Mouse (Mus musculus): ENCODE data around the gene Zfp687. TPM values are rescaled to one million over a fixed set of nuclear protein-coding genes. Genes with fewer than 3 reads are reported as not detected.
A peak's percentile ranks its signal among the peaks of the same experiment; 100 is the strongest.

Zfp687 gene
- total RNA-seq, 2 experiments from 2014 or later, result 23.1 to 25.9 TPM

DNA sequence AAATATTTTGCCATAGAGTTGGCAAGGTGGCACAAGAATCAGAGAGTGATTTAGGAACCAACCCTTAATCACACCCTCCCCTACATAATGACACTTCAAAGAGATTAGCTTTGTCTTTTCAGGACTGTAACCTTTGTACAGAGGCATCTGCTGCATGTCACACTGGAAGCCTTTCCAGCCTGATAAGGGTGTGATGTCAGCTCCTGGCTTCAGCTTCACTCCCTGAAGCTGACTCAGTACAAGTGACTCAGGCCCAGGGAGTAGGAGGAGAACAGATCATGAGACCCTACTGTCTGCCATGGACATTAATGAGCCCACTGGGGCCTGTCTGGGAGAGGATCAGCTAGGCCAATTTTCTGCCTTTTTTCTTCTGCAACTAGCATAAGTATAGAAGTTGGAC, 27.7 kb downstream of the Zfp687 start:
- intact Hi-C loops (cut with DNase I), result no loop called here
- DNase-seq (ENCODE audit: extremely low spot score in 1 of 2, low spot score in 2 of 2), result no peak
- H3K4me3 ChIP-seq, result no peak overlapping the region
- TF ChIP-seq CTCF (IDR thresholded peaks at IDR 0.05), result no peak
- H3K27ac ChIP-seq, result no peak overlapping the region; the same call in 1 of the 2 replicates

DNA sequence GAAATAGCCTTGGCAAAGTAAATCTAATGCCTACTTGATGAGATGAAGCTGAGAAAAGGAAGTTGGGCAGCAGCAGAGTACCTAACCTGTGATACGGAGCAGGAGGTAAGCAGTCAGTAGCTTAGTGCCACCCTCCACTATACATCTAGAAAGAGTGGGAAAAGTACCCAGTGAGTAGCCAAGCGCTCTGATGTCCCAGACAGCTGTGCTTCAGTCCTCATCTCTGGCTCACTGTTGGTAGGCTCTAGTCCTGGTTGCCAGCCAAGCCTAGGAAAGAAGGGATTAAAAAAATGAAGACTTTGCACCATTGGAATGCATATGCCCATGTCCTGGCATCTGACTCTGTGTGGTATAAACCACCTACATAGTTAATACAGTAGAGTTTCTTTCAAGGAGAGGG, 29.7 kb downstream of the Zfp687 start:
- TF ChIP-seq CTCF (IDR thresholded peaks at IDR 0.05), result no peak
- H3K4me3 ChIP-seq, result no peak overlapping the region
- DNase-seq (ENCODE audit: extremely low spot score in 1 of 2, low spot score in 2 of 2), result no peak
- H3K27ac ChIP-seq, result no peak overlapping the region
- intact Hi-C loops (cut with DNase I), result no loop called here

DNA sequence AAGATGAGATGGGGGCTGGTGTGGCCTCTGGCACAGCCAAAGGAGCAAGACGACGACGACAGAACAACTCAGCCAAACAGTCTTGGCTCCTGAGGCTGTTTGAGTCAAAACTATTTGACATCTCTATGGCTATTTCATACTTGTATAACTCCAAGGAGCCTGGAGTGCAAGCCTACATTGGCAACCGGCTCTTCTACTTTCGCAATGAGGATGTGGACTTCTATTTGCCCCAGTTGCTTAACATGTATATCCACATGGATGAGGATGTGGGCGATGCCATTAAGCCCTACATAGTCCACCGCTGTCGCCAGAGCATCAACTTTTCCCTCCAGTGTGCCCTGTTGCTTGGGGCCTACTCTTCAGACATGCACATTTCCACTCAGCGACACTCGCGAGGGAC, 30.9 kb downstream of the Zfp687 start:
- DNase-seq (ENCODE audit: extremely low spot score in 1 of 2, low spot score in 2 of 2), result no peak
- no peak for TF ChIP-seq CTCF (IDR thresholded peaks at IDR 0.05)
- H3K27ac ChIP-seq, result no peak overlapping the region
- H3K4me3 ChIP-seq, result no peak overlapping the region
- intact Hi-C loops (cut with DNase I), result no loop called here

DNA sequence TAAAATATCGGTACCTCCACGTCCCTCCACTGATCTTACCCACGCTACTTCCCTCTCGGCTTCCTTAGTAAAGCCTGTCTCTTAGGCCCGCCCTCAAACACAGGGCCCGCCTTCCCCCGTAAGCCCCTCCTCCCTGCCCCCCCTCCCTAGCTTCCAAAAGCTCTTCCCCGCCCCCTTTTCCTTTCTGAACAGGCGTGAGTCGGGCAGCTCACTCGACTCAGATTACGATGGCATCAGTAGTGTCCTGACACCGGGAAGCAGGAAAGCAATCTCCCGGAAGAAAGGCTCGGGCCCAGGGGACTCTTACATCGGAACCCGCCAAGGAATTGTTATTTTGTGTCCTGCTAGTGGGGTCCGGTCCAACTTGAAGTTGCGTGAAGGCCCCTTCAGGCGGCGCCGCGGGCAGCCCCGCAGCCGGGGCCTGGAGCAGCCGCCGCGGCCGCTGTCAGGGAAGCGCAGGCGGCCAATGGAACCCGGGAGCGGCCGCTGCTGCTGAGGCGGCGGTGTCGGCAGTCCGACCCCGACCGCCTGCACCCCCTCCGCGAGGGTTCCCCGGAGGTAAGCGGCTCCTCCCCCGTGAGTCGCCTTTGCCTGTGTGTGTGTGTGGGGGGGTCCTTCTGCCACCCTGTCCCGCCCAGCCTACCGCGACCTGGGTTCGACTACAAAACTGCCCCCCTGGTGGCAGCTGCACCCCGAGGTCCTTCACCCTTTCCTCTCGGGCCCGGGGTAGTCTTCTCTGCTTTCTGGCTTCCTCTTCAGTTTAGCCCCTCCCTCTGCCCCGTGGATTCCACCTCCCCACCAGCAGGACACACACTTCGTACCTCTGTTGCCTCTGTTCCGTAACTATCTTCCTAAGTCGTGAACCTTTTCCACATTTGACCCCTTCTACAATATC, 40.5 kb downstream of the Zfp687 start, which contains the start of gene Pi4kb:
Gene Pi4kb (plus strand): TSS at position 204 of the 895 bp plus-strand sequence.
- intact Hi-C loops (cut with DNase I), result loop anchor here (1.0 to 2.0 kb wide), 2 partner anchors 20 to 22 kb away; partner anchors contain the start of gene Rfx5
- peak within 1 kb of the TSS; percentile 99 for H3K27ac ChIP-seq
- DNase-seq (ENCODE audit: extremely low spot score in 1 of 2, low spot score in 2 of 2), result peak; percentile 74 to 80
- peak within 1 kb of the TSS; percentile 88 for H3K4me3 ChIP-seq
- TF ChIP-seq CTCF (IDR thresholded peaks at IDR 0.05), result peak; percentile 19

DNA sequence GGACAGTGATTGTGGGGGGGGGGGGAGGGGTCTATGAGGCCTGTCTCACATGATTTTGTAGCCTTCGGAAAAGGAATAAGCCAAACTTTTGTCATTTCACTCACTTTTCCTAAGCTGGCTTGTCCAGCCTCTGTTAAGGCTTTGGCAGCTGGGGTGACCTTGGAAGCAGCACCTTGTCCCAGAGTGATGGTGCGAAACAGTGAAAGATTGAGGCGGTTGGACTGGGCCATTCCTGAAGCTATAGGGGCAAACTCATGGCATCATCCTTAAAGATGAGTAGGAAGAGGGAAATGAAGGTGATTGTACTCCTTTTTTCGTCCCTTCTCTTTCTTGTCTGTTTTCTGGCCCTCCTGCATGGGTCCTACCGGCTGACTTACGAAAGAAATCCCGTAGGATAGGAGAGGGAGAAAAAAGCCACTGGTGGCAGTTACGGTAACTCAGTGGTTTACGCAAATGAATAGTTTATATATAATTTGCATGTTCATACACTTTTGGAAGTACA, 41.2 kb downstream of the Zfp687 start:
- intact Hi-C loops (cut with DNase I), result loop anchor here (1.0 to 2.0 kb wide), 2 partner anchors 20 to 23 kb away; partner anchors contain the start of gene Rfx5
- TF ChIP-seq CTCF (IDR thresholded peaks at IDR 0.05), result no peak
- Histone ChIP-seq H3K4me3 (peak overlapping the region; percentile 88), H3K27ac (peak overlapping the region; percentile 69)
- no peak for DNase-seq (ENCODE audit: extremely low spot score in 1 of 2, low spot score in 2 of 2)

DNA sequence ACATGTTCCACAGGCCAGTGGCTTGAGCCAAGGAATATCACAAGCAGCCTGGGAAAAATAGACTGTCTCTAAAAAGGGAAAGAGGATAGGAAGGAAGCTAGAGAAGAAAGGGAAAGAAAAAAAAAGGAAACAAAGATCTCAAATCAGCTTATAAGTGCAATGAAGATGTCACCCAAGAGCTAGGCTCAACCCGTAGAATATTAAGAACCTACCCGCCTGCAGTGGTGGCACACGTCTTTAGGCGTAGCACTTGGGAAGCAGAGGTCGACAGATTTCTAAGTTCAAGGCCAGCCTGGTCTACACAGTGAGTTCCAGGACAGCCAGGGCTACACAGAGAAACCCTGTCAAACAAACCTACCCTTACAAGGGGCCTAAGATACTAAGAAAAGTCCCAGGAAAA, 41.6 kb downstream of the Zfp687 start:
- Histone ChIP-seq H3K4me3 (no peak overlapping the region), H3K27ac (no peak overlapping the region)
- intact Hi-C loops (cut with DNase I), result loop anchor here (1.0 to 2.0 kb wide), 2 partner anchors 19 to 23 kb away; partner anchors contain the start of gene Rfx5
- no peak for TF ChIP-seq CTCF (IDR thresholded peaks at IDR 0.05)
- DNase-seq (ENCODE audit: extremely low spot score in 1 of 2, low spot score in 2 of 2), result no peak

DNA sequence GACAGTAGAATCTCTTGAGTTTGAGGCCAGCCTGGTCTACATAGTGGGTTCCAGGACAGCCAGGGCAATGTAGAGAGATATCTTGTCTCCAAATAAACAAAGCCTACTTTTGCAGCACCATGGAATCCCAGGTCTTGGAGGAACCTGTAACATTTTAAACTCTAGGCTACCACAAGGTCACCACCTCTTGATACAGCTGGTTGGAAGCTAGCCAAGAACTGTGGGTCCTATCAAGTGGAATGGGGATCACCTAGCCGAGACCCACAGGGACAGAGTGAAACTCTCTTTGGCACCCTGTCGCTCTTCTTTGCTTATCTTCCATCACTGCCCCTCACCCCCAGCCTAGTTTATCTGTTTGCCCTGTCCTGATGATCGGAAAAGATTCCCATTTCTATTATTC, 42.7 kb downstream of the Zfp687 start:
- H3K27ac ChIP-seq, result no peak overlapping the region
- DNase-seq (ENCODE audit: extremely low spot score in 1 of 2, low spot score in 2 of 2), result no peak
- intact Hi-C loops (cut with DNase I), result no loop called here
- no peak overlapping the region for H3K4me3 ChIP-seq
- no peak for TF ChIP-seq CTCF (IDR thresholded peaks at IDR 0.05)

DNA sequence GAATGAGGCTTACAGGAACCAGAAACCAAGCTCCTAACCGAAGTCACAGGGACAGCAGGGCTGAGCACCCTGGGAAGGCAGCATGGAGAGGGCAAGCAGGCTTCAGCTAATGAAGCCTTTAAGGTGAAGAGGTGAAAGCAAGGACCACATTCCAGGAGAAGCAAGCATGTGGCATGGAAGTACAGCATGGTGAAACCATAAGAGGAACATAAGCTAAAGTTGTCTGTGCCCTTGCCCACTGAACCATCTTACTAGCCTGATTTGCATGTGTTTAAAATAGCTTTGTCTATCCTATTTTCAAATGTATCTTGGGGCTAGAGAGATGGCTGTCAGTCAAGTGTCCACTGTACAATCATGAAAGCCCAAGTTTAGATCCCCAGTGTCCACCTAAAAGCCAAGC, 49.4 kb downstream of the Zfp687 start:
- Histone ChIP-seq H3K4me3 (no peak overlapping the region), H3K27ac (no peak overlapping the region)
- DNase-seq (ENCODE audit: extremely low spot score in 1 of 2, low spot score in 2 of 2), result no peak
- no peak for TF ChIP-seq CTCF (IDR thresholded peaks at IDR 0.05)
- intact Hi-C loops (cut with DNase I), result no loop called here

DNA sequence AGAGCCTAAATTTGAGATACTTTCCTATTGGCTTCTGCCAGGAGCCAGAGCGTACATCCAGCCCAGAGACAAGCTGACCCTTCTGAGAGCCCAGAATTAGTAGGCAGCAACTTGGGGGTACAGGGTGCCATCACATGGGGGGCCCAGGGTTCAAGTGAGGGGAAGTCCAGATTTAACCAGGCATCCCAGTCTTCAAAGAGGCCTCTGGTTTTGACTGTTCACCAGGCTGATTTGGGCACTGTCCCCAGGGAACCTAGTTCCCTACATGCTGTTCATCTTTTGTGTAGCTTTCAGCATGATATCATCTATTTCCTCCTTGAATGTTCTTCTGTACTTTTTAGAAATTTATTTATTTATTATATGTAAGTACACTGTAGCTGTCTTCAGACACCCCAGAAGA, 50.3 kb downstream of the Zfp687 start:
- no peak overlapping the region for H3K4me3 ChIP-seq
- no peak for TF ChIP-seq CTCF (IDR thresholded peaks at IDR 0.05)
- no peak for DNase-seq (ENCODE audit: extremely low spot score in 1 of 2, low spot score in 2 of 2)
- intact Hi-C loops (cut with DNase I), result no loop called here
- H3K27ac ChIP-seq, result no peak overlapping the region

DNA sequence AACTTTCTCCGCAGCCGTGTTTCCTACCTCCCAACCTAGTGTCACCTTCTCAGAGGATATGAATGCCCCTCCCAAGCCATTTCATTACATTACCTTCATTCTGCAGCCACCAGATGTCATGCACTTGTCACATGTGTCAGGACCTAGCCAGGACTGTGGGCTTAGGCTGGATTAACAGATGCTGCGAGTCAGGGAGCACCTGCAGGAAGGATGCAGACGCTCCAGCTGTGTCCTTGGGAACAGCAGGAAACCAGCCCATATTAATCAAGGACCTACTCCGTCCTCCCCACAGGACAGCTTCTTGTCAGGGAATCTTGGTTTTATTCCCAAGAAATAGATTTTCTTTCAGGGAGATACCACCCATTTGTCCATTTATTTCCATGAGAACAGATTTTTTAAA, 54.9 kb downstream of the Zfp687 start:
- intact Hi-C loops (cut with DNase I), result no loop called here
- DNase-seq (ENCODE audit: extremely low spot score in 1 of 2, low spot score in 2 of 2), result no peak
- TF ChIP-seq CTCF (IDR thresholded peaks at IDR 0.05), result no peak

DNA sequence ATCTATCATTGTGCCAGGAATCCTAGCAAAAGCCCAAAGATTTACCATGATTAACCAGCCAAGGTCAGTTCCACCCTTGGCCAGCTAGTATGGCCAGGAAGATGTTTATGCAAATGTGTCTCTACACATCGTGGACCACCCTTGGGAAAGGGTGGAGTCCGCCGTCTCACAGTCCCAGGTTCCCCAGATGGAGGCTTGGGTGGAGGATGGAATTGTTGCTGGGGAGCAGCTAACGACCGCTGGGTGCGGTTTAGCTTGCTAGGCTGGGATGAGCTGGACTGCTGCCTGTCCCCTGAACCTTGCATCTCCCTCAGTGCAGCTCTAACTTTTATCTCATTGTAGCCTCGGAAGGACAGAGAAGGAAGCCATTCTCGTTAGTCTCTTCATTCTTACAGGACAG, 55.4 kb downstream of the Zfp687 start:
- TF ChIP-seq CTCF (IDR thresholded peaks at IDR 0.05), result no peak
- intact Hi-C loops (cut with DNase I), result no loop called here
- DNase-seq (ENCODE audit: extremely low spot score in 1 of 2, low spot score in 2 of 2), result no peak

More for the DNA sequence above, 54.9 kb downstream of the Zfp687 start:
- Histone ChIP-seq H3K27ac (no peak overlapping the region), H3K4me3 (no peak overlapping the region)

DNA sequence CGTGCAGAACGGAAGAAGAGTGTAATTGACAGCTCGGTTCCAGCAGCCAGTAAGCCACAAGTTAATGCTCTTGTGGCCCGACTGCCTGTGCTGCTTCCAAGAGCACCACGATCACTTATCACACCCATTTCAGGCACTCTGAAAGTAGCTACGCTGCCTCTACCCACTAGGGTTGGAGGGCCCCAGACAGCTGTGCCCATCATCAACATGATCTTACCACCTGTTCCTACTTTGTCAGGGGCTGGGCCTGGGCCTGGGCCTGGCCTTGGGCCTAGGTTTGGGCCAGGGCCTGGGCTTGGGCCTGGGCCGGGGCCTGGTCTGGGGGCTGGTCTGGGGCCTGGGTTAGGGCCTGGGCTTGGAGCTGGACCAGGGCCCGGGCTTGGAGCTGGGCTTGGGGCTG, 57.0 kb downstream of the Zfp687 start:
- intact Hi-C loops (cut with DNase I), result no loop called here
- TF ChIP-seq CTCF (IDR thresholded peaks at IDR 0.05), result no peak
- Histone ChIP-seq H3K27ac (no peak overlapping the region), H3K4me3 (no peak overlapping the region)
- DNase-seq (ENCODE audit: extremely low spot score in 1 of 2, low spot score in 2 of 2), result no peak

More for the DNA sequence above, 55.4 kb downstream of the Zfp687 start:
- Histone ChIP-seq H3K27ac (no peak overlapping the region), H3K4me3 (no peak overlapping the region)

Small RNA genes within 50 kb of the gene (microRNA-seq; reads per million reads assigned to microRNA genes)
- gene Mir7013, result 6.5 to 9.3 reads per million in 2 experiments

Other genes starting within 250 kb of the Zfp687 start
- 1 to 10 TPM; 4.5 TPM for gene Cgn, start 229.0 kb downstream of the Zfp687 start, total RNA-seq (2021)
- 10 to 100 TPM; 57.4 to 60.2 TPM for gene Pogz, start 177.9 kb downstream of the Zfp687 start, total RNA-seq (2021)
- 100 to 1,000 TPM; 245 to 288 TPM for gene Psmb4, start 128.5 kb downstream of the Zfp687 start, total RNA-seq (2021)
- 10 to 100 TPM in 1 of 2 experiments, 1 to 10 TPM in 1; 7.9 to 10.0 TPM for gene Selenbp1, start 82.4 kb downstream of the Zfp687 start, total RNA-seq (2021)
- gene Rfx5, start 61.4 kb downstream of the Zfp687 start, total RNA-seq (2021), result 10 to 100 TPM; 23.3 to 28.2 TPM
- 10 to 100 TPM; 58.0 to 58.4 TPM for gene Pi4kb, start 40.7 kb downstream of the Zfp687 start, total RNA-seq (2021)
- 100 to 1,000 TPM; 156 to 164 TPM for gene Psmd4, start 27.2 kb upstream of the Zfp687 start, total RNA-seq (2021)
- gene Pip5k1a, start 91.5 kb upstream of the Zfp687 start, total RNA-seq (2021), result 10 to 100 TPM; 58.2 to 58.5 TPM
- 10 to 100 TPM; 42.1 to 43.1 TPM for gene Vps72, start 95.6 kb upstream of the Zfp687 start, total RNA-seq (2021)
- gene Tmod4, start 109.0 kb upstream of the Zfp687 start, total RNA-seq (2021), result under 1 TPM in 1 of 2 experiments, not detected in 1; 0.82 TPM
- 10 to 100 TPM; 45.6 to 49.7 TPM for gene Scnm1, start 118.6 kb upstream of the Zfp687 start, total RNA-seq (2021)
- 10 to 100 TPM; 13.5 to 16.1 TPM for gene Lysmd1, start 118.6 kb upstream of the Zfp687 start, total RNA-seq (2021)
- gene Tnfaip8l2, start 126.9 kb upstream of the Zfp687 start, total RNA-seq (2021), result 1 to 10 TPM; 2.5 to 2.6 TPM
- gene Sema6c, start 145.0 kb upstream of the Zfp687 start, total RNA-seq (2021), result 10 to 100 TPM; 24.8 to 26.5 TPM
- gene Gabpb2, start 202.5 kb upstream of the Zfp687 start, total RNA-seq (2021), result 10 to 100 TPM; 10.9 to 11.8 TPM
- 10 to 100 TPM; 67.5 to 70.3 TPM for gene Cdc42se1, start 213.3 kb upstream of the Zfp687 start, total RNA-seq (2021)
- gene Mllt11, start 216.7 kb upstream of the Zfp687 start, total RNA-seq (2021), result 100 to 1,000 TPM; 272 to 277 TPM
- gene Gm128, start 226.2 kb upstream of the Zfp687 start, total RNA-seq (2021), result under 1 TPM; 0.20 to 0.61 TPM
- under 1 TPM; 0.61 to 0.87 TPM for gene Bnipl, start 235.7 kb upstream of the Zfp687 start, total RNA-seq (2021)

Measured in left cerebral cortex, adult 2 months (tissue).